Mouse (Mus musculus): ENCODE data around the gene Rnf115. TPM values are rescaled to one million over a fixed set of nuclear protein-coding genes. Genes with fewer than 3 reads are reported as not detected.

The Rnf115 gene
- total RNA-seq (2023): 10 to 100 TPM; 68.9 to 71.1 TPM

DNA sequence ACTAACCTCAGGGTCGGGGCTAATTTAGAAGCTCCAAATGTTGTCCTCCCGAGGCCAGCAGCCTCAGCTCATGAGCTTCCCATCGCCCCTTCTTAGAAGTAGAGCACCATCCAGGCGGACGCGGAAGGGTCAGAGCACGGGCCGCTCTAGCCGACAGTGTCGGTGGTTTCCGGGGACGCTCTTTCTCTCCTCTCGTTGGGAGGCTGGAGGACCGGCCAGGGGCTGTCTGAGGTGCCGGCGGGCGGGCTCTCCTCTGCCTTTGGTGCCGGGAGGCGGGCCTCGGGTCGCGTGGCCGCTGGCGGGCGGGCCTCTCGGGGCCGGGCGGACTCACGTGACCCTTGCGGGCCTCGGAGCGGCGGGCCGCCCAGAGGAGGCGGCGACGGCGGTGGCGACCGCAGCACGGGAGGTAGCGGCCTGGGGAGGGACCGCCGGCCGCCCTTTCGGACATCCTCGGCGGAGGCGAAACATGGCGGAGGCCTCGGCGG, at the start of gene Rnf115, which contains the start of gene Polr3c:
Gene Rnf115 (plus strand): TSS at position 322 of the 485 bp plus-strand sequence.
Gene Polr3c (minus strand): TSS at position 286 of the 485 bp plus-strand sequence.

GRCm38 (mm10) chr3:96696198-96696765, 31.2 kb upstream of the Rnf115 start, which contains the start of gene Pias3:
Gene Pias3 (plus strand): TSS chr3:96696384.

GRCm38 (mm10) chr3:96707903-96708683, 19.4 kb upstream of the Rnf115 start, which contains the start of gene Nudt17:
Gene Nudt17 (minus strand): TSS chr3:96708562.

GRCm38 (mm10) chr3:96828984-96829383, 101.5 kb downstream of the Rnf115 start, which contains the start of the genes Pdzk1 and Cd160:
Gene Pdzk1 (plus strand): TSS chr3:96829284.
Gene Cd160 (minus strand): TSS chr3:96829351.

Other genes starting within 250 kb of the Rnf115 start
- gene Hfe2, start 202.5 kb upstream of the Rnf115 start, total RNA-seq (2023): not detected
- 100 to 1,000 TPM; 403 to 416 TPM for gene Txnip, start 169.7 kb upstream of the Rnf115 start, total RNA-seq (2023)
- gene Gm16253, start 150.7 kb upstream of the Rnf115 start, total RNA-seq (2023): not detected
- gene Polr3gl, start 133.5 kb upstream of the Rnf115 start, total RNA-seq (2023): 10 to 100 TPM; 15.6 to 17.0 TPM
- gene Ankrd34a, start 131.0 kb upstream of the Rnf115 start, total RNA-seq (2023): not detected
- under 1 TPM; 0.58 to 0.68 TPM for gene Lix1l, start 126.5 kb upstream of the Rnf115 start, total RNA-seq (2023)
- 10 to 100 TPM; 51.6 to 56.6 TPM for gene Rbm8a, start 97.7 kb upstream of the Rnf115 start, total RNA-seq (2023)
- 10 to 100 TPM; 11.0 to 12.7 TPM for gene Pex11b, start 92.3 kb upstream of the Rnf115 start, total RNA-seq (2023)
- gene Gm42957, start 92.2 kb upstream of the Rnf115 start, total RNA-seq (2023): not detected
- under 1 TPM; 0.31 to 0.37 TPM for gene Itga10, start 82.1 kb upstream of the Rnf115 start, total RNA-seq (2023)
- gene Ankrd35, start 57.5 kb upstream of the Rnf115 start, total RNA-seq (2023): not detected
- 10 to 100 TPM; 38.8 to 48.2 TPM for gene Pias3, start 31.3 kb upstream of the Rnf115 start, total RNA-seq (2023)
- gene Nudt17, start 19.1 kb upstream of the Rnf115 start, total RNA-seq (2023): 1 to 10 TPM; 1.8 to 2.1 TPM
- 10 to 100 TPM; 38.8 to 45.6 TPM for gene Polr3c, start within 50 bp of the Rnf115 start, total RNA-seq (2023)
- gene Pdzk1, start 101.6 kb downstream of the Rnf115 start, total RNA-seq (2023): not detected
- gene Cd160, start 101.7 kb downstream of the Rnf115 start, total RNA-seq (2023): not detected
- gene Gja5, start 177.0 kb downstream of the Rnf115 start, total RNA-seq (2023): under 1 TPM; 0.11 to 0.36 TPM
- 1 to 10 TPM; 6.9 to 8.3 TPM for gene Gpr89, start 177.7 kb downstream of the Rnf115 start, total RNA-seq (2023)
- gene Gja8, start 198.4 kb downstream of the Rnf115 start, total RNA-seq (2023): not detected